Mouse (Mus musculus): ENCODE data around the gene Sstr4.

The Sstr4 gene

GRCm38 (mm10) chr2:148432346-148432745 is 37.2 kb downstream of the Sstr4 start:
- DNase-seq: no peak

GRCm38 (mm10) chr2:148436285-148436684 is 41.1 kb downstream of the Sstr4 start:
- no peak for DNase-seq

- no peak for DNase-seq
These were observed 44.6 kb downstream of the Sstr4 start for GRCm38 (mm10) chr2:148439691-148440276.

- DNase-seq: no peak
These were observed 46.3 kb downstream of the Sstr4 start for GRCm38 (mm10) chr2:148441421-148441820.

- no peak for DNase-seq
These were observed 47.0 kb downstream of the Sstr4 start for GRCm38 (mm10) chr2:148442172-148442571.

GRCm38 (mm10) chr2:148442710-148443109 is 47.6 kb downstream of the Sstr4 start:
- DNase-seq: no peak

GRCm38 (mm10) chr2:148443249-148443958 is 48.3 kb downstream of the Sstr4 start, which contains the start of gene Cd93:
Gene Cd93 (minus strand): TSS chr2:148443563.
- no peak for DNase-seq

- no peak for DNase-seq
These were observed 49.3 kb downstream of the Sstr4 start for GRCm38 (mm10) chr2:148444472-148444871.

- DNase-seq: no peak
These were observed 50.5 kb downstream of the Sstr4 start for GRCm38 (mm10) chr2:148445616-148446015.

Measured in cerebellum, postnatal 36 days (tissue).